Mouse (Mus musculus) CH12.LX (cell line): ENCODE measurements around the gene Tox2. TPM values are rescaled to one million over a fixed set of nuclear protein-coding genes. Genes with fewer than 3 reads are reported as not detected.

Source experiments
- DNase-seq: peaks from one replicate; pipeline ENCODE4 v3.0.0-alpha.2; 2013; ENCODE audit errors: extremely low read depth
- H3K27ac ChIP-seq: 2 replicates; pipeline ENCODE4 v1.5.1; 2012; ENCODE audit warnings: low read depth, mild to moderate bottlenecking, control low read depth, moderate library complexity; ENCODE audit not compliant: insufficient read depth
- H3K27me3 ChIP-seq: replicated peaks from 2 replicates; pipeline ENCODE3; 2012; ENCODE audit warnings: inconsistent platforms
- H3K36me3 ChIP-seq, 2 experiments: replicated peaks in 1 of 2; 2 replicates each; pipeline versions ENCODE3 to v1.6.1; 2012; ENCODE audit warnings: inconsistent platforms in 1 of 2, low read length in 1 of 2, mild to moderate bottlenecking in 1 of 2, mixed read lengths in 1 of 2, moderate library complexity in 1 of 2; ENCODE audit not compliant: control insufficient read depth in 1 of 2, insufficient read depth in 1 of 2
- H3K4me1 ChIP-seq, 2 experiments: 2 replicates each; pipeline ENCODE4 v1.6.1; 2012; ENCODE audit warnings: inconsistent platforms in 1 of 2, moderate library complexity in 1 of 2; ENCODE audit not compliant: insufficient read depth in 2 of 2, control insufficient read depth in 1 of 2
- H3K4me2 ChIP-seq: 2 replicates; pipeline ENCODE4 v1.6.1; 2012; ENCODE audit warnings: low read depth, mild to moderate bottlenecking, control low read depth; ENCODE audit not compliant: poor library complexity, insufficient read depth, severe bottlenecking
- H3K4me3 ChIP-seq, 3 experiments: fragments of 150-350 bp in 1 of 3; sonication (generic) in 1 of 3; replicated peaks in 1 of 3; 2 replicates each; pipeline versions ENCODE3 to v1.5.1; 2011 to 2012; ENCODE audit warnings: low read depth in 2 of 3, low read length in 2 of 3, mild to moderate bottlenecking in 2 of 3, moderate library complexity in 2 of 3, control low read depth in 1 of 3, improper control_type of control experiment in 1 of 3, inconsistent platforms in 1 of 3, mixed read lengths in 1 of 3; ENCODE audit not compliant: poor library complexity in 1 of 3
- H3K79me2 ChIP-seq: replicated peaks from 2 replicates; pipeline ENCODE4 v1.6.1; 2012; ENCODE audit warnings: mild to moderate bottlenecking, moderate library complexity; ENCODE audit not compliant: control insufficient read depth, poor library complexity, insufficient read depth, severe bottlenecking; ENCODE audit errors: extremely low read depth
- H3K9ac ChIP-seq: 2 replicates; pipeline ENCODE4 v1.6.1; 2012; ENCODE audit warnings: low read depth, mild to moderate bottlenecking, control low read depth, moderate library complexity; ENCODE audit not compliant: insufficient read depth
- H3K9me3 ChIP-seq: replicated peaks from 2 replicates; pipeline ENCODE3; 2012; ENCODE audit warnings: low read length, inconsistent platforms, mixed read lengths
- CHD1 ChIP-seq: IDR thresholded peaks from 2 replicates; pipeline ENCODE4 v1.6.1; 2012; ENCODE audit warnings: low read depth, low read length, improper control_type of control experiment, inconsistent platforms
- CHD2 ChIP-seq: IDR thresholded peaks from 2 replicates; pipeline ENCODE4 v1.6.1; 2011; ENCODE audit warnings: low read length, improper control_type of control experiment
- CTCF ChIP-seq, 2 experiments: IDR thresholded peaks in 1 of 2; conservative IDR thresholded peaks in 1 of 2; 2 replicates each; pipeline ENCODE4 v1.5.1; 2011 to 2012; ENCODE audit warnings: low read depth in 2 of 2, low read length in 2 of 2, improper control_type of control experiment in 1 of 2, inconsistent platforms in 1 of 2, mild to moderate bottlenecking in 1 of 2, moderate library complexity in 1 of 2
- EP300 ChIP-seq: IDR thresholded peaks from 2 replicates; pipeline ENCODE4 v1.6.1; 2011; ENCODE audit warnings: low read length, improper control_type of control experiment
- ETS1 ChIP-seq: conservative IDR thresholded peaks from 2 replicates; pipeline ENCODE4 v1.6.1; 2012; ENCODE audit warnings: low read depth, mild to moderate bottlenecking, inconsistent platforms, low read length, improper control_type of control experiment, moderate library complexity
- HCFC1 ChIP-seq: IDR thresholded peaks from 2 replicates; pipeline ENCODE4 v1.6.1; 2012; ENCODE audit warnings: low read depth, mild to moderate bottlenecking, inconsistent platforms, low read length, improper control_type of control experiment
- JUN ChIP-seq: IDR thresholded peaks from 2 replicates; pipeline ENCODE4 v1.6.1; 2011; ENCODE audit warnings: low read depth, mild to moderate bottlenecking, low read length, improper control_type of control experiment, moderate library complexity; ENCODE audit not compliant: insufficient read depth
- KAT2A ChIP-seq: IDR thresholded peaks from 2 replicates; pipeline ENCODE4 v1.6.1; 2012; ENCODE audit warnings: low read length, improper control_type of control experiment, inconsistent platforms; ENCODE audit not compliant: insufficient replicate concordance
- MEF2A ChIP-seq: IDR thresholded peaks from 2 replicates; pipeline ENCODE4 v1.6.1; 2014; ENCODE audit warnings: low read depth, mild to moderate bottlenecking, inconsistent platforms, low read length, improper control_type of control experiment, borderline replicate concordance
- PAX5 ChIP-seq: IDR thresholded peaks from 2 replicates; pipeline ENCODE4 v1.6.1; 2012; ENCODE audit warnings: low read length, inconsistent platforms, mixed read lengths
- POLR2A ChIP-seq: IDR thresholded peaks from 2 replicates; pipeline ENCODE4 v1.6.1; 2011; ENCODE audit warnings: low read depth, mild to moderate bottlenecking, improper control_type of control experiment, low read length
- POLR2AphosphoS2 ChIP-seq: IDR thresholded peaks from 2 replicates; pipeline ENCODE4 v1.6.1; 2011; ENCODE audit warnings: low read depth, low read length, improper control_type of control experiment
- ZC3H11A ChIP-seq: IDR thresholded peaks from 2 replicates; pipeline ENCODE4 v1.6.1; 2012; ENCODE audit warnings: low read depth, mild to moderate bottlenecking, inconsistent platforms, low read length, improper control_type of control experiment
- ZKSCAN1 ChIP-seq: IDR thresholded peaks from 2 replicates; pipeline ENCODE4 v1.6.1; 2012; ENCODE audit warnings: low read depth, inconsistent platforms, low read length, improper control_type of control experiment, borderline replicate concordance
- ZMIZ1 ChIP-seq: IDR thresholded peaks from 2 replicates; pipeline ENCODE4 v1.6.1; 2012; ENCODE audit warnings: low read depth, mild to moderate bottlenecking, inconsistent platforms, low read length, improper control_type of control experiment
- ZNF384 ChIP-seq: IDR thresholded peaks from 2 replicates; pipeline ENCODE4 v1.6.1; 2012; ENCODE audit warnings: low read depth, low read length, improper control_type of control experiment, inconsistent platforms
- dilution Hi-C: fragments of 300-500 bp; cut with MboI; formaldehyde crosslinking; loops from 2 replicates; pipeline ENCODE4 v1.14.3; 2020; ENCODE audit warnings: low sequenced_read_pairs; ENCODE audit not compliant: extremely low pct_unique_long_range_greater_than_20kb, extremely low pct_ligation_motif_present
- in situ Hi-C: fragments of 300-500 bp; cut with MboI; formaldehyde crosslinking; loops from 3 replicates; pipeline ENCODE4 v1.14.3; 2019; ENCODE audit warnings: low sequenced_read_pairs, low pct_ligation_motif_present, low pct_unique_long_range_greater_than_20kb, mixed read lengths
- polyA plus RNA-seq: library from polyadenylated mRNA; unstranded; fragments of >175 nt; gene quantifications from 2 replicates; pipeline ENCODE4 v1.2.1, GENCODE M21; 2012; ENCODE audit warnings: low read depth; ENCODE audit not compliant: insufficient read length
- total RNA-seq, 2 experiments: library from RNA; depleted of rRNA; stranded (reverse); fragments of 300-350 nt in 1 of 2; fragments of >200 nt in 1 of 2; gene quantifications; 2 replicates each; pipeline ENCODE4 v1.2.3; 2012 to 2014

The Tox2 gene
- total and polyA plus RNA-seq, 3 experiments = not detected

DNA sequence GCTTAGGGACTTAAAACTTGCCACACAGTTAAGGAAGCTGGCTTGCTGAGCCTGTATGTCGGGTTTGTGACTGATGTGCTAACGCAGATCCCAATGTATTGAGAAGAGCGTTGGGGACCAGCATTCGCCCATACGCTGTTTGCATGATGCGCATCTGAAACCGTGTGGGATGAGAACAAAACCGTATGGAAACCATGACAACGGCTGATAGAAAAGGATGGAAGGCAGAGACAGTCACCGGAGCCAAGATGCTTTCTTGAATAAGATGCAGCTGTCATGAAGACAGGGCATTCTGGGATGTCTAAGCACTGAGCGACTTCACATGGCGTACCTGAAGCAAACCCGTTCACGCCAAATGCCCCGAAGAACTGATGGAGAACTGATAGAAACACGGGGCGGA lies 106.5 kb downstream of the Tox2 start:
- DNase-seq = no peak
- Histone ChIP-seq H3K4me1 (no peaks in the 10 kb centered on the region), H3K4me2 (no peak overlapping the region), H3K27me3 (peaks cover 83% of the 10 kb centered on the region), H3K27ac (no peak overlapping the region), H3K9ac (no peak overlapping the region), H3K79me2 (no peaks in the 10 kb centered on the region), H3K4me3 (no peak overlapping the region), H3K36me3 (no peaks in the 10 kb centered on the region), H3K9me3 (no peaks in the 10 kb centered on the region)
- in situ Hi-C loops (no loop called here), dilution Hi-C loops (no loop called here)
- TF ChIP-seq PAX5 (no peak), ZC3H11A (no peak), CHD2 (no peak), ZKSCAN1 (no peak), KAT2A (no peak), ZMIZ1 (no peak), EP300 (no peak), MEF2A (no peak), ETS1 (no peak), ZNF384 (no peak), JUN (no peak), HCFC1 (no peak), POLR2AphosphoS2 (no peak), POLR2A (no peak)

DNA sequence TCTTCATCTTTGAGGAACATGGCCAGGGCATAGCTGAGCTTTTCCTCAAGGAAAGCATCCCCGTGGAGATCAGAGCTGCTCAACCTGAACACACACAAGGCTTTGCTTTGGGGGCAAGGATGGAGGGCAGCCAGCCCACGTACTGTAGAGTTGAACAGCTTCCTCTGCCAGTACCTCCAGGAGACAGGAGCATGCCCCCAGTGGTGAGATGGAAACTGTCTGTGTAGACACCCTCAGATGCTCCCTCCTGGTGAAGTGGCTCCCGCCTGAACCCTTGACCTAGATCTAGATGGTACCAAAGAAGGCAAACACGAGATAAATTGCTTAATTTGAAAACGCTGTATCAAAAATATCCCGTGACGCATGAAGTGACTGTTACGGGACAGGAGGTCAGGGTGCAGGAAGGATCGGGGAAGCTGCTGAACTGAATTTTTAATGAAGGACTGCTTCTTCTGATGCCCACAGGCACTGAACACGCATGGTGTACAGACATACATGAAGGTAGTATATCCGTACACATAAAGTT lies 107.3 kb downstream of the Tox2 start:
- no peak for TF ChIP-seq CHD1
- TF ChIP-seq CTCF (conservative IDR thresholded peaks at IDR 0.05 in 1 of 2, IDR thresholded peaks at IDR 0.05 in 1 of 2; ENCODE audit: low read depth in 2 of 2, low read length in 2 of 2) = peak in 1 of 2 experiments; percentile 35; a peak in 2 of 4 replicates
- Histone ChIP-seq H3K27ac (no peak overlapping the region), H3K9ac (no peak overlapping the region), H3K4me2 (no peak overlapping the region), H3K27me3 (peaks cover 86% of the 10 kb centered on the region), H3K36me3 (no peaks in the 10 kb centered on the region), H3K9me3 (no peaks in the 10 kb centered on the region), H3K4me1 (no peaks in the 10 kb centered on the region), H3K4me3 (no peak overlapping the region), H3K79me2 (no peaks in the 10 kb centered on the region)
- peak; percentile 7 for DNase-seq
- in situ Hi-C loops = loop anchor here (10.0 kb wide), 1 partner anchor 205 kb away; no protein-coding TSS in a partner anchor
- dilution Hi-C loops = no loop called here
